Mouse (Mus musculus) large intestine, adult 2 months (tissue): ENCODE measurements around the gene Olfr420. TPM values are rescaled to one million over a fixed set of nuclear protein-coding genes. Genes with fewer than 3 reads are reported as not detected.

Experiments used
- DNase-seq: peaks from one replicate; pipeline ENCODE4 v3.0.0-alpha.2; 2012; ENCODE audit warnings: low read depth, low spot score
- WGBS: fragments of 180-500 bp; shearing (Covaris S2); methylation state at CpG from one replicate; pipeline ENCODE4 v1.1.7; 2018; 5-methylcytosine and 5-hydroxymethylcytosine counted together
- polyA plus RNA-seq: library from polyadenylated mRNA; depleted of rRNA; stranded (reverse); fragments of >200 nt; gene quantifications from 2 replicates; pipeline ENCODE4 v1.2.3, GENCODE M21; 2012; rRNA removed

Olfr420 gene
- polyA plus RNA-seq, result not detected in 2 replicates

GRCm38 (mm10) chr1:174155333-174155732 lies at the start of gene Olfr420:
TSS of gene Olfr420 (plus strand) at chr1:174155633.
- no peak for DNase-seq
- 76% methylated on average over 1 of the region's 1 CpGs for WGBS

GRCm38 (mm10) chr1:174121062-174121461 lies 34.4 kb upstream of the Olfr420 start, which contains the start of gene Olfr231:
TSS of gene Olfr231 (minus strand) at chr1:174121162.
- WGBS, result 52% methylated on average over 2 of the region's 2 CpGs
- DNase-seq, result no peak

GRCm38 (mm10) chr1:174131217-174131616 lies 24.2 kb upstream of the Olfr420 start, which contains the start of gene Olfr424:
TSS of gene Olfr424 (plus strand) at chr1:174131517.
- 84% methylated on average over 3 of the region's 3 CpGs for WGBS
- no peak for DNase-seq

GRCm38 (mm10) chr1:174131999-174132398 lies 23.4 kb upstream of the Olfr420 start:
- 79% methylated on average over 3 of the region's 3 CpGs for WGBS
- no peak for DNase-seq

- no peak for DNase-seq
- 49% methylated on average over 2 of the region's 2 CpGs for WGBS
Measured at GRCm38 (mm10) chr1:174141384-174141783, 14.0 kb upstream of the Olfr420 start.

GRCm38 (mm10) chr1:174146696-174147095 lies 8.7 kb upstream of the Olfr420 start:
- no peak for DNase-seq
- WGBS, result 69% methylated on average over 1 of the region's 1 CpGs

- no peak for DNase-seq
- WGBS, result 91% methylated on average over 2 of the region's 2 CpGs
Measured at GRCm38 (mm10) chr1:174149289-174149688, 6.1 kb upstream of the Olfr420 start.

- WGBS, result 90% methylated on average over 3 of the region's 3 CpGs
- no peak for DNase-seq
Measured at GRCm38 (mm10) chr1:174157622-174158021, 2.2 kb downstream of the Olfr420 start.

- 74% methylated on average over 1 of the region's 1 CpGs for WGBS
- no peak for DNase-seq
Measured at GRCm38 (mm10) chr1:174158512-174158911, 3.1 kb downstream of the Olfr420 start.

GRCm38 (mm10) chr1:174159095-174159494 lies 3.7 kb downstream of the Olfr420 start:
- 88% methylated on average over 10 of the region's 10 CpGs for WGBS

GRCm38 (mm10) chr1:174169024-174169423 lies 13.6 kb downstream of the Olfr420 start:
- no peak for DNase-seq

More at GRCm38 (mm10) chr1:174159095-174159494, 3.7 kb downstream of the Olfr420 start:
- DNase-seq, result no peak

- DNase-seq, result no peak
- WGBS, result 62% methylated on average over 5 of the region's 5 CpGs
Measured at GRCm38 (mm10) chr1:174170706-174171501, 15.5 kb downstream of the Olfr420 start.

- 36% methylated on average over 2 of the region's 2 CpGs for WGBS
- no peak for DNase-seq
Measured at GRCm38 (mm10) chr1:174171537-174171936, 16.1 kb downstream of the Olfr420 start.

GRCm38 (mm10) chr1:174172605-174173004 lies 17.2 kb downstream of the Olfr420 start, which contains the start of gene Spta1:
TSS of gene Spta1 (plus strand) at chr1:174172776.
- WGBS, result 63% methylated on average over 3 of the region's 3 CpGs
- no peak for DNase-seq

GRCm38 (mm10) chr1:174204699-174205098 lies 49.3 kb downstream of the Olfr420 start:
- DNase-seq, result no peak
- WGBS, result 56% methylated on average over 7 of the region's 7 CpGs

Other genes starting within 250 kb of the Olfr420 start
- gene Ifi211, start 242.6 kb upstream of the Olfr420 start, polyA plus RNA-seq, result 0.31 and 0.45 TPM in 2 replicates
- gene Mndal, start 213.1 kb upstream of the Olfr420 start, polyA plus RNA-seq, result 1.6 and 1.7 TPM in 2 replicates
- 2.6 and 3.7 TPM in 2 replicates for gene Ifi203, start 213.0 kb upstream of the Olfr420 start, polyA plus RNA-seq
- 0.14 and 0.17 TPM in 2 replicates for gene Ifi202b, start 172.9 kb upstream of the Olfr420 start, polyA plus RNA-seq
- gene Ifi205, start 123.8 kb upstream of the Olfr420 start, polyA plus RNA-seq, result 0.47 and 0.67 TPM in 2 replicates
- gene Olfr433, start 114.9 kb upstream of the Olfr420 start, polyA plus RNA-seq, result 0.10 and 0.11 TPM in 2 replicates
- gene Olfr432, start 106.4 kb upstream of the Olfr420 start, polyA plus RNA-seq, result not detected in 2 replicates
- not detected in 2 replicates for gene Olfr430, start 89.0 kb upstream of the Olfr420 start, polyA plus RNA-seq
- gene Olfr429, start 71.3 kb upstream of the Olfr420 start, polyA plus RNA-seq, result not detected in 2 replicates
- gene Olfr427, start 58.7 kb upstream of the Olfr420 start, polyA plus RNA-seq, result not detected in 2 replicates
- gene Olfr231, start 34.5 kb upstream of the Olfr420 start, polyA plus RNA-seq, result not detected in 2 replicates
- gene Olfr424, start 24.1 kb upstream of the Olfr420 start, polyA plus RNA-seq, result not detected in 2 replicates
- gene Spta1, start 17.1 kb downstream of the Olfr420 start, polyA plus RNA-seq, result not detected in 2 replicates
- gene Olfr419, start 96.4 kb downstream of the Olfr420 start, polyA plus RNA-seq, result 0.07 TPM in 1 of 2 replicates, not detected in the other
- 12.2 and 16.5 TPM in 2 replicates for gene Mptx1, start 174.9 kb downstream of the Olfr420 start, polyA plus RNA-seq
- not detected in 2 replicates for gene Olfr417, start 209.5 kb downstream of the Olfr420 start, polyA plus RNA-seq
- gene Olfr248, start 235.4 kb downstream of the Olfr420 start, polyA plus RNA-seq, result not detected in 2 replicates